Mouse (Mus musculus) left cerebral cortex, postnatal 4 days (tissue): ENCODE results near the gene Vps13a. TPM values are rescaled to one million over a fixed set of nuclear protein-coding genes. Genes with fewer than 3 reads are reported as not detected.
"Not testable (repeated sequence)": the region's sequence is repeated elsewhere in the genome, so short reads cannot be mapped to it uniquely, and the experiment has no call there.

ENCODE experiments used
- DNase-seq: peaks from one replicate; pipeline ENCODE4 v3.0.0-alpha.2; 2022
- intact Hi-C: fragments of 180-260 bp; cut with DNase I; formaldehyde crosslinking; loops from one replicate; pipeline ENCODE4 v1.15.1; 2025
- total RNA-seq, 2 experiments: library from RNA; stranded (reverse); gene quantifications; 2 replicates each; pipeline ENCODE4 v1.2.3; 2021

The Vps13a gene
- total RNA-seq, result 10 to 100 TPM; 36.3 to 41.0 TPM

DNA sequence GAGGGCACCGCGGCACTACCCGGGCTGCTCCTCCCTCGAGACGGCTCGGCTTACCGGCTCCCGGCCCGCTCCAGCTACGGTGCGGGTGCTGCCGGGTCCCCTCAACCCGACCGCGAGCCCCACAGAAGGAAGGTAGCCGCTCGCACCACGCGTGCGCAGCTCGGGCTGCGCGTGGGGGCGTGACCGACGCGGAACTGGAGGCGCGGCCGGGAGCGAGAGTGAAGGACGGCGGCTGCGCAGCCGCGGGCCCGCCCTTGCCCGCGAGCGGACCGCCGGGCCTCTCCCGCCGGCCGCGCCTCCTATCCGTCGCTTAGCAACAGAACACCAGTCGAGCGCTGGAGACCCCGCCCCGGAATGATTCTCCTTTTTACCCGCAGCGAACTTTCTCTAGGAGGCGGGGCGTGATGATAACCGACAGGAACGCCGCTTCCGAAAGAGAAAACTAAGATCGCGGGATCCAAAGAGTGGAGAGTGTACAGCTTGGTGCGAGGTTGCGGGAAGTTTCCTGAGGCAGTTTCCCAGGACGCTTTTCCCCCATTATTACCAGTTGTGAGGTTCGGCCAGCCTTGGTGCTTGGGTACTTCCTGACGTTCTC, at the start of gene Vps13a:
Gene Vps13a, minus strand, starts transcription at position 144 of the 595 bp plus-strand sequence.
- peak; percentile 89 for DNase-seq
- intact Hi-C loops, result no loop called here

DNA sequence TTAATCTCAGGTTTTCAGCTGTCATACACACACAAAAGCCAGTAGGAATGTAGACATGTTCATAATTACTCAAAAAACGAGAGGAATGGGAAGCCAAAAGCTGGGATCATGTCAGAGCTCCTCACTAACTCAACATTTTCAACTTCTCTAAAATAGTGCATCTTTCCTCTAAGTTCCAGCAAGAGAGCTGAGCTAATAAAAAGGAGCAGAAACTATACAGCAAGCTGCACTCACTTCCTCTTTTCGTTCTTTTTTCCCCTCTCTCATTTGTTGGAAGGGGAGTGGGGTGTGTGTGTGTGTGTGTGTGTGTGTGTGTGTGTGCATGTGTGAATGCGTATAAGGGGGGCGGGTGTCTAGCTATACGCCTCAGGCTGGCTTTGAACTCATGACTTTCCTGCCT, 46.9 kb upstream of the Vps13a start:
- no peak for DNase-seq
- intact Hi-C loops, result no loop called here

GRCm38 (mm10) chr19:16825228-16825627, 44.5 kb upstream of the Vps13a start:
- intact Hi-C loops, result no loop called here
- no peak for DNase-seq

DNA sequence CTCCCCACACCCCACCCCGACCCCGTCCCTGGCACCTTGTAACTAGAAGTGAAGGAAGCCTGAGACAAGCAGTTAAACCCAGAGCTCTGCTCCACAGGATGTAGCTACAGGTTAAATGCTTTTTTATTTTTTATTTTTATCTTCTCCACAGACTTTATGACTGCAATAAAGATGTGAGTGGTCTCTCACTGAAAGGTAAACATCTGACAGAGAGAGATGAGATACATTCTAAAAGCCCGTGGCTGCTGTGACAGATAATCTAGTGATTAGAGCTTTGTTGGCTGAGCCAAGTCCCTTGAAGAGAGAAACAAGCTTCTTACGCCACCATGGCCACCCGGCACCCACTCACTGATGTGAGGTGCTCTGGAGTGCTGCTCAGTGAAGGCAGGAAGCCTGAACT, 34.1 kb upstream of the Vps13a start:
- intact Hi-C loops, result no loop called here
- no peak for DNase-seq

DNA sequence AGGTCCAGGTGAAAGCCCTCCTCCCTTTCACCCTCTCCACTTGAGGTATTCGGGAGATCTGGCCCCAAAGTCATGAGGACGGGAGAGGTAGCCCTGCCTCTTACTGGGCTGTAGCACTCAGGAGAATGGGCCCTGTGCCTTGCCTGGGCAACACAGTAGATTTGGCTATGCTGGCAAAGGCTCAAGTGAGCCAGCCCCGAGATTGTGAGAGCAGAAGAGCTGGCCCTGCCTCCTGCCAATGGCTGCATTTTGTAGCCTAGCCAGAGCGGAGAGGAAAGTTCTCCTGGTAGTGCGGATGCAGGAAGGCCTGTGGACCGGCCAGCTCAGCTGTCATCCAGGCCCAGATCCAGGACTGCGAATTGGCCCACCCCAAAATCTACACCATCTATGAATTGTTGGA, 32.6 kb upstream of the Vps13a start:
- intact Hi-C loops, result no loop called here
- DNase-seq, result peak; percentile 10

- DNase-seq, result no peak
- intact Hi-C loops, result no loop called here
Measured at GRCm38 (mm10) chr19:16812072-16812608, 31.4 kb upstream of the Vps13a start.

DNA sequence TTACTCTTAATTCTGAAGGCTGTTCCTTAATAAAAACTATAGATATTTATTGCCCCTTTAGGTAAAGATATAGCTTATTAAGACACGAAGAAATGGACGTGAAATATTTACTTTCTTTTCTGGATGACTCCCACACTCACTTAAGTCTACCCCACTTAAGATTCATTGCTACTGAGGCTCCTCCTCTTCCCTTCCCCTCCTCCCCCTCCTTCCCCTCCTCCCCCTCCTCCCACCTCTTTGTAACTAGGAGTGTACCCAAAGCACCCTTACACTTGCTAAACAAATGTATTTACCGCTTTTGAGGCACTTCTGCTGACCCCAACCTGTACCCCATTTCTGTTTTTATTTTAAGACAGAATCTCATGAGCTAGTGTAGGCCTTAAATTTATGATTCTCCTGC, 24.4 kb upstream of the Vps13a start:
- intact Hi-C loops, result no loop called here
- no peak for DNase-seq

DNA sequence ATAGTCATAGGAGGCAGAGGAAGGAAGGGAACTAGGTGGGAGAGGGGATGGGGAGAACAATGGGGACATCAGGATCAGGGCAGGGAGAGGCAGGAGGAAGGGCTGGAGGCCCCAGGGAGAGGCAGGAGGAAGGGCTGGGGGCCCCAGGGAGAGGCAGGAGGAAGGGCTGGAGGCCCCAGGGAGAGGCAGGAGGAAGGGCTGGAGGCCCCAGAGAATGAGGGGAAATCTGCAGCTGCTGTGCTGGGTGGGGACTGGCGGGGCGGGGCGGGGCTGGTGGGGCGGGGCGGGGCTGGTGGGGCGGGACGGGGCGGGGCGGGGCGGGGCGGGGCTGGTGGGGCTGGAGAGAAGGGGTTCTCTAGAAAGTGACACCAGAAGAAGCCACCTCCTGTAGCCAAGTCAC, 23.8 kb upstream of the Vps13a start:
- intact Hi-C loops, result no loop called here
- DNase-seq, result no peak

GRCm38 (mm10) chr19:16802707-16803106, 22.0 kb upstream of the Vps13a start:
- intact Hi-C loops, result loop anchor here (2.0 kb wide), 1 partner anchor 226 kb away; no protein-coding TSS in a partner anchor
- DNase-seq, result peak; percentile 24

DNA sequence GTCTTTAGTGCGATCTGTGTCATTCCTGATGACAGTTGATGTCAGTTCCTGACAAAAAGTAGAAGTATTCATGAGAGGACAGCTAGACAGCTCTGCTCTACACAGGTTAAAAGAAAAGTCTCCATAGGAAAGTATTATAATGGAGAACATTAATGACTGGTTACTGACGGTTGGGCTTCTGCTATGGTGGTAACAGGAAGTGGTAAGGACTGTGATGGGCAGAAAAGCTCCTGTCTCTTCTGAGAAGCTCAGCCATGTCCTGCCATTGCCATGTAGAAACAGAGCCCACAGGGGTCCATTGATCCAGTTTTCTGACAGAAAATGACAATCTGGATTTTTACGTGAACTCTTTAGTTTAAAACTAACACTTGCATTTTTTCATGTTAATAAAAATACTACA, 21.4 kb upstream of the Vps13a start:
- intact Hi-C loops, result loop anchor here (2.0 kb wide), 1 partner anchor 227 kb away; no protein-coding TSS in a partner anchor
- DNase-seq, result no peak

DNA sequence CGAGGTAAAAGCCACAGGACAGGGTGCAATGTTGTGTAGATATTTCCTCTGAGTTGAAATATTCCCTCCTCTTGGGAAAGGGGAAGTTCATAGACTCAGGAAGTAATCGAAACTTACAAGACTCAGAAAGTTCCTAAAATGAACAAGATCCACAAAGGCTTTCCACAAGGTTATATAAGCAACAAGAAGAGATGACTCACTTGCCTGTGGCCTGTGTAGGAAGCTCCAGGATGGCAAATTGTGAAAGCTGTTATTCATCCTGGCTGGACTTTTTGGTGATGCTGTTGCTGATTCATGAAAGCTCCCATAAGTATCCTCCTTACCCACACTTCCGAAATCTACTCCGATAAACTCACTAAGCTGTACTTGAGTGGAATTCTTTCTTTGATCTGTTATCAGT, 17.2 kb upstream of the Vps13a start:
- DNase-seq, result no peak

DNA sequence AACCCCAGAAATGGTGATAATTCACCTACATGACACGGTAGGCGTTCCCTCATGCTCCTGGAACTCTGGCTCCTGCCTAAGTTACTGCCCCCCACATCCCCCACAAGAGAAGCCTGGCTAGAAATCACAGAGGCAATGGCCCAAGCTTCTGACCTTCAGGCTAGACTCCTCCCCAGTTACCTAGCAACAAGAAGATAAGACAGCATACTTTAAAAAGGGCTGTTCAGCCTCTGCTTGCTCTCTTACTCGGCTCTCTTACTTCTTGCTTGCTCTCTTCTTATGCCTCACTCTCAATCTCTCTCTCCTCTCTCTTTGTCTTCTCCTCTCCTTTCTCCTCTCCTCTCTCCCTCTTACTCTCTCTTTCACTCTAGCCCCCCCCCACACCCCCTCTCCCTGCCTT, 13.8 kb upstream of the Vps13a start:
- intact Hi-C loops, DNase-seq: not testable (repeated sequence)

More for the DNA sequence above, 17.2 kb upstream of the Vps13a start:
- intact Hi-C loops, result no loop called here

DNA sequence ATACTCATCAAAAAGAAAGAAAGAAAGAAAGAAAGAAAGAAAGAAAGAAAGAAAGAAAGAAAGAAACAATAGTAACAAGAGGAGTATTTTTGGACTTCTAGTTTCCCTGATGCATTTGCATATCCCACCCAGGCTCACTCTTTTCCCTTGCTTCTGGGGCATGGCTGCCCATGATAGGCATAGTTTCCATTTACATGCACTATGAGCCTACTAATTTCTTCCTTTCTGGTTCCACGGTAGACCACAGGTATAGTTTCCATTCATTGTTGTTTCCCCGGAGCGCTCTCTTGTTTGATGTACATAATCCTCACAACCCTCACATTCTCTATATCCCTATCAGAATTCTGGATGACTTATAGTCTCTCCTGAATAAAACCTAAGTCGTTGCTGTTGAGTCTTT, 9.2 kb upstream of the Vps13a start:
- intact Hi-C loops, result no loop called here
- DNase-seq, result no peak

- intact Hi-C loops, result no loop called here
- no peak for DNase-seq
Measured at GRCm38 (mm10) chr19:16784879-16785278, 4.1 kb upstream of the Vps13a start.

DNA sequence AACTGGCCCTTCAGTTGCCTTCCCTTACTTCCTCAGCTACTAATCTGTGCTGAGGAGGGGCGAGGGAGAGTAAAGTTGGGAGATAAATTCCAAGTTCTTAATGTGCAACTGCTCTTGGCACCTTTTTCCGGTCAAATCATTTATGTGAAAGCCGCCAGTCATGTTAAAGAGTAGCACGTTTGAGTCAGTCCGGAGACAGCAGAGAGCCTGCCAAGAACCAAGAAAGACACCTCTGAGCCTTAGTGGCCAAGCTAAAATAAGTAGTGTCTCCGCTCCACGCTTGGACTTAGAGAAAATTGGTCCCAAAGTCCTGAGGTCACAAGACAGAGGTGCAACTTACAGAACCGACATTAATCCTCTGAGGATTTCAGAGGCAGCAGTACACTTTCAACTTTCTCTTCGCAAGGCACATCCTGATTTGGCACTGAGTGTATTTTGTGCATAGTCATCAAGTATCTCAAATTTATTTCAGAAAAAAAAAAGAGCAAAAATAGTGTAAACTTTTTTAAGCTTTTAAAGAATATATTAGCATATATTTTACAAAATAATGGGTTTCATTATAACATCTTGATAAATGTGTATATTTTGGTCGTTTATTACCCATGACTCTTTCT, 780 bp upstream of the Vps13a start:
- intact Hi-C loops, result no loop called here
- DNase-seq, result no peak

GRCm38 (mm10) chr19:16780251-16780783, 416 bp downstream of the Vps13a start:
- intact Hi-C loops, result no loop called here
- DNase-seq, result peak; percentile 12

DNA sequence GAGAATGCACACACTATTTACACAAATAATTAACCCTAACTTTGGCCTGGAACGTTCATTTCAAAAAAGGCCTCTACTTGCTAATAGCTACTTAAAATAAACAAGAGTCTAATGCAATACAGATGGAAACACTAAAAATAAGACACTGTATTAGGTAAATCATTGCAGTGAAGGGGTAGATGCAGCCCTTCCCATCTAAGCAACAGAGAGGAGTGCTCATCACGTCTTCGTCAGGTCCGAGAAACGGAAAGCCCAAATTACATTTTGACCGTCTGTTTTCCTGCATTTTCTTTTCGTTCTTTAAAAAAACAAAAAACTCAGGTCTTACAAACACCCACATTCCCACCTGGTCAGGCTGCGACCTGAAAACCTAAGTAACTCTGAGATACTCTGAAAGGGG, 947 bp downstream of the Vps13a start:
- intact Hi-C loops, result no loop called here
- DNase-seq, result no peak

DNA sequence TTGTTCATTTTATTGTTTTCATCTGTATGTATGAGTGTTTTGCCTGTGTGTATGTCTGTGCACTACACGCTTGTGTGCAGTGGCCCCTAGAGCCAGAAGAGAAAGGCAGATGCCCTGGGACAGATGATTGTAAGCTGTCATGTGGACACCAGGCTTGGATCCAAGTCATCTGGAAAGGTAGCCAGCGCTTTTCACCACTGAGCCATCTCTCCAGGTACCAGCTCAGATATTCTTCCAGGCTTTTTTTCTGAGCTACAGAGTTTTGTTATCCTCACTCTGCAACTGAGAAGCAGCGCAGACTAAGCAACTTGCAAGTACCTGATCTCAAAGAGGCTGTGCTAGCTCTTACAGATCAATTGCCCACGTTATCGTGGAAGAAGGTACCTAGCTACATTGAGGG, 1.5 kb downstream of the Vps13a start:
- no peak for DNase-seq
- intact Hi-C loops, result no loop called here

DNA sequence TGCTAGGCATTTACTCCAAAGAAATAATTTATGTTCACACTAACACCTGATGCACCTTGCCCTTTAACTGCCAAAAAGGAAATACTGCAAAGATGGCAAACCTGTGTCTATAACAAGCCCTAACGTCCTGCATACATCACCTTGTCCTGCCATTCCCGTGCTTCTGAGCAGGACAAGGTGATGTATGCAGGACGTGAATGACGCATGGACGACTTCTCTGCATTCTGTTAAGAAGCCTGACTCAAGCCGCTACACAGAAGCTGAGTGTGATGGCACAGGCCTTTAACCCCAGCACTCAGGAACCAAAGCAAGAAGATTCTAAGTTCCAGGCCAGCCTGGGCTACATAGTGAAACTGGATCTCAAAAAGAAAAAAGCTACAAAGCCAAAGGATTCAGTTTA, 2.2 kb downstream of the Vps13a start:
- intact Hi-C loops, result no loop called here
- DNase-seq, result no peak

DNA sequence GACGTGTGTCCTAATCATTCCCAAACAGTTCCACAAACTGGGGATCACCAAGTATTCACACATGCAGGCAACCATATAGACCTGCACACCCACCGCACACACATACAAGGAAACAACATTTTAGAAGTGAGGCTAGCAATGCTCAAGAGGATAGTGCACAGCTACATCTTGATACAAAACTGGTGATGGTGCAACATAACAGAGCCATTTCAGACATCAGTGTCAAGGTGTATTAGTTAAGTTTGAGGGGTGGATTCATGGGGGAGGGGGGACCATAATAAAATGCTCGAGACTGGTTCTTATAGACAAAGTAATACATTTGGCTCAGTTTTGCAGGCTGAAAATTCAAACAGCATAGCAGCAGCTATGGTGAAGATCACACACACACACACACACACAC, 2.8 kb downstream of the Vps13a start:
- intact Hi-C loops, result no loop called here
- no peak for DNase-seq

GRCm38 (mm10) chr19:16777391-16777790, 3.3 kb downstream of the Vps13a start:
- DNase-seq, intact Hi-C loops: not testable (repeated sequence)
